Mouse (Mus musculus): ENCODE measurements around the gene Sugct. TPM values are rescaled to one million over a fixed set of nuclear protein-coding genes. Genes with fewer than 3 reads are reported as not detected.

The Sugct gene
- total and polyA plus RNA-seq, 3 experiments = 1.00 to 1.0 (median 1.0) TPM

GRCm38 (mm10) chr13:17039727-17040126 is 655.6 kb downstream of the Sugct start:
- Histone ChIP-seq H3K27me3 (ENCODE audit: control insufficient read depth, insufficient read depth, low read length) (no peaks in the 10 kb centered on the region), H3K4me1 (ENCODE audit: control insufficient read depth, insufficient read depth, low read length) (no peaks in the 10 kb centered on the region), H3K9ac (ENCODE audit: low read depth, low read length) (no peak overlapping the region), H3K27ac (no peak overlapping the region), H3K36me3 (ENCODE audit: control insufficient read depth, insufficient read depth, low read length) (no peaks in the 10 kb centered on the region), H3K79me2 (replicated peaks; ENCODE audit: control insufficient read depth, insufficient read depth, low read length) (no peaks in the 10 kb centered on the region), H3K4me3 (no peak overlapping the region)
- TF ChIP-seq EP300 (IDR thresholded peaks at IDR 0.05; ENCODE audit: insufficient read depth, low read depth, low read length) = no peak
- peak; percentile 24 for TF ChIP-seq CTCF (IDR thresholded peaks at IDR 0.05)
- WGBS = 56% methylated on average over 2 of the region's 2 CpGs
- intact Hi-C loops (cut with DNase I) = no loop called here
- no peak for DNase-seq

GRCm38 (mm10) chr13:17038341-17038740 is 657.0 kb downstream of the Sugct start:
- intact Hi-C loops (cut with DNase I) = no loop called here
- DNase-seq = no peak
- 71% methylated on average over 4 of the region's 4 CpGs for WGBS
- Histone ChIP-seq H3K27me3 (ENCODE audit: control insufficient read depth, insufficient read depth, low read length) (no peaks in the 10 kb centered on the region), H3K4me1 (ENCODE audit: control insufficient read depth, insufficient read depth, low read length) (no peaks in the 10 kb centered on the region), H3K9ac (ENCODE audit: low read depth, low read length) (no peak overlapping the region), H3K4me3 (no peak overlapping the region), H3K36me3 (ENCODE audit: control insufficient read depth, insufficient read depth, low read length) (no peaks in the 10 kb centered on the region), H3K27ac (no peak overlapping the region), H3K79me2 (replicated peaks; ENCODE audit: control insufficient read depth, insufficient read depth, low read length) (no peaks in the 10 kb centered on the region)
- no peak for TF ChIP-seq EP300 (IDR thresholded peaks at IDR 0.05; ENCODE audit: insufficient read depth, low read depth, low read length)
- no peak for TF ChIP-seq CTCF (IDR thresholded peaks at IDR 0.05)
- TF ChIP-seq POLR2A (IDR thresholded peaks at IDR 0.05; ENCODE audit: insufficient read depth, low read depth, low read length) = no peak

GRCm38 (mm10) chr13:17037899-17038298 is 657.5 kb downstream of the Sugct start:
- no peak for DNase-seq
- WGBS = 86% methylated on average over 3 of the region's 3 CpGs
- no peak overlapping the region for H3K9ac ChIP-seq (ENCODE audit: low read depth, low read length)
- no peaks in the 10 kb centered on the region for H3K36me3 ChIP-seq (ENCODE audit: control insufficient read depth, insufficient read depth, low read length)
- no peak overlapping the region for H3K4me3 ChIP-seq
- intact Hi-C loops (cut with DNase I) = no loop called here
- H3K4me1 ChIP-seq (ENCODE audit: control insufficient read depth, insufficient read depth, low read length) = no peaks in the 10 kb centered on the region
- no peaks in the 10 kb centered on the region for H3K27me3 ChIP-seq (ENCODE audit: control insufficient read depth, insufficient read depth, low read length)
- H3K27ac ChIP-seq = no peak overlapping the region
- TF ChIP-seq EP300 (IDR thresholded peaks at IDR 0.05; ENCODE audit: insufficient read depth, low read depth, low read length) = no peak
- TF ChIP-seq POLR2A (IDR thresholded peaks at IDR 0.05; ENCODE audit: insufficient read depth, low read depth, low read length) = no peak
- no peak for TF ChIP-seq CTCF (IDR thresholded peaks at IDR 0.05)
- H3K79me2 ChIP-seq (replicated peaks; ENCODE audit: control insufficient read depth, insufficient read depth, low read length) = no peaks in the 10 kb centered on the region

GRCm38 (mm10) chr13:17030761-17031160 is 664.6 kb downstream of the Sugct start:
- H3K9ac ChIP-seq (ENCODE audit: low read depth, low read length) = no peak overlapping the region
- no peak overlapping the region for H3K4me3 ChIP-seq
- intact Hi-C loops (cut with DNase I) = no loop called here
- no peak for DNase-seq
- no peak for TF ChIP-seq CTCF (IDR thresholded peaks at IDR 0.05)
- no peak for TF ChIP-seq EP300 (IDR thresholded peaks at IDR 0.05; ENCODE audit: insufficient read depth, low read depth, low read length)
- no peak for TF ChIP-seq POLR2A (IDR thresholded peaks at IDR 0.05; ENCODE audit: insufficient read depth, low read depth, low read length)
- H3K79me2 ChIP-seq (replicated peaks; ENCODE audit: control insufficient read depth, insufficient read depth, low read length) = no peaks in the 10 kb centered on the region
- no peaks in the 10 kb centered on the region for H3K27me3 ChIP-seq (ENCODE audit: control insufficient read depth, insufficient read depth, low read length)
- WGBS = 48% methylated on average over 1 of the region's 1 CpGs
- no peak overlapping the region for H3K27ac ChIP-seq
- no peaks in the 10 kb centered on the region for H3K36me3 ChIP-seq (ENCODE audit: control insufficient read depth, insufficient read depth, low read length)
- no peaks in the 10 kb centered on the region for H3K4me1 ChIP-seq (ENCODE audit: control insufficient read depth, insufficient read depth, low read length)

GRCm38 (mm10) chr13:17028595-17028994 is 666.8 kb downstream of the Sugct start:
- TF ChIP-seq POLR2A (IDR thresholded peaks at IDR 0.05; ENCODE audit: insufficient read depth, low read depth, low read length) (no peak), CTCF (IDR thresholded peaks at IDR 0.05) (peak; percentile 72), EP300 (IDR thresholded peaks at IDR 0.05; ENCODE audit: insufficient read depth, low read depth, low read length) (no peak)
- WGBS = 27% methylated on average over 3 of the region's 3 CpGs
- Histone ChIP-seq H3K27me3 (ENCODE audit: control insufficient read depth, insufficient read depth, low read length) (no peaks in the 10 kb centered on the region), H3K4me3 (no peak overlapping the region), H3K27ac (no peak overlapping the region), H3K4me1 (ENCODE audit: control insufficient read depth, insufficient read depth, low read length) (no peaks in the 10 kb centered on the region), H3K36me3 (ENCODE audit: control insufficient read depth, insufficient read depth, low read length) (no peaks in the 10 kb centered on the region), H3K79me2 (replicated peaks; ENCODE audit: control insufficient read depth, insufficient read depth, low read length) (no peaks in the 10 kb centered on the region), H3K9ac (ENCODE audit: low read depth, low read length) (no peak overlapping the region)
- DNase-seq = peak; percentile 17 to 24
- intact Hi-C loops (cut with DNase I) = loop anchor here (2.0 to 5.0 kb wide), 2 partner anchors 251 to 1016 kb away; no protein-coding TSS in a partner anchor

GRCm38 (mm10) chr13:17027846-17028529 is 667.4 kb downstream of the Sugct start:
- H3K79me2 ChIP-seq (replicated peaks; ENCODE audit: control insufficient read depth, insufficient read depth, low read length) = no peaks in the 10 kb centered on the region
- no peaks in the 10 kb centered on the region for H3K36me3 ChIP-seq (ENCODE audit: control insufficient read depth, insufficient read depth, low read length)
- no peak overlapping the region for H3K4me3 ChIP-seq
- H3K4me1 ChIP-seq (ENCODE audit: control insufficient read depth, insufficient read depth, low read length) = no peaks in the 10 kb centered on the region
- TF ChIP-seq POLR2A (IDR thresholded peaks at IDR 0.05; ENCODE audit: insufficient read depth, low read depth, low read length) (no peak), CTCF (IDR thresholded peaks at IDR 0.05) (no peak), EP300 (IDR thresholded peaks at IDR 0.05; ENCODE audit: insufficient read depth, low read depth, low read length) (no peak)
- intact Hi-C loops (cut with DNase I) = loop anchor here (2.0 to 5.0 kb wide), 2 partner anchors 251 to 1015 kb away; no protein-coding TSS in a partner anchor
- 87% methylated on average over 4 of the region's 4 CpGs for WGBS
- no peak overlapping the region for H3K27ac ChIP-seq
- no peak overlapping the region for H3K9ac ChIP-seq (ENCODE audit: low read depth, low read length)
- no peaks in the 10 kb centered on the region for H3K27me3 ChIP-seq (ENCODE audit: control insufficient read depth, insufficient read depth, low read length)
- no peak for DNase-seq
